Mouse (Mus musculus) myocyte (in vitro differentiated cells): ENCODE results near the gene Add1.

ENCODE experiments used
- CEBPB ChIP-seq: IDR thresholded peaks from 2 replicates; pipeline ENCODE4 v1.6.1; 2011; ENCODE audit warnings: mild to moderate bottlenecking, moderate library complexity; ENCODE audit not compliant: poor library complexity, insufficient read depth, severe bottlenecking
- E2F4 ChIP-seq: IDR thresholded peaks from one replicate; pipeline ENCODE4 v1.6.1; 2011; ENCODE audit warnings: mild to moderate bottlenecking, control low read depth, moderate library complexity; ENCODE audit not compliant: insufficient read depth
- MAX ChIP-seq: IDR thresholded peaks from one replicate; pipeline ENCODE4 v1.6.1; 2011; ENCODE audit warnings: low read depth, mild to moderate bottlenecking, control low read depth
- MYOD1 ChIP-seq, 3 experiments: IDR thresholded peaks; one replicate each; pipeline ENCODE4 v1.6.1; 2011; ENCODE audit warnings: control low read depth in 2 of 3, low read depth in 2 of 3, mild to moderate bottlenecking in 2 of 3, moderate library complexity in 1 of 3; ENCODE audit not compliant: insufficient read length in 2 of 3, control insufficient read depth in 1 of 3
- MYOG ChIP-seq, 3 experiments: IDR thresholded peaks; one replicate each; pipeline ENCODE4 v1.6.1; 2011; ENCODE audit warnings: control low read depth in 2 of 3, low read depth in 2 of 3, mild to moderate bottlenecking in 2 of 3; ENCODE audit not compliant: insufficient read length in 2 of 3, control insufficient read depth in 1 of 3, insufficient read depth in 1 of 3
- POLR2A ChIP-seq: IDR thresholded peaks from one replicate; pipeline ENCODE4 v1.6.1; 2011; ENCODE audit warnings: low read depth, mild to moderate bottlenecking, control low read depth, moderate library complexity; ENCODE audit not compliant: insufficient read length
- POLR2AphosphoS2 ChIP-seq: IDR thresholded peaks from one replicate; pipeline ENCODE4 v1.6.1; 2011; ENCODE audit warnings: low read depth, control low read depth; ENCODE audit not compliant: insufficient read length
- REST ChIP-seq: IDR thresholded peaks from one replicate; pipeline ENCODE4 v1.6.1; 2011; ENCODE audit warnings: mild to moderate bottlenecking, control low read depth, moderate library complexity; ENCODE audit not compliant: insufficient read depth, insufficient read length
- SRF ChIP-seq: IDR thresholded peaks from one replicate; pipeline ENCODE4 v1.6.1; 2011; ENCODE audit warnings: low read depth; ENCODE audit not compliant: control insufficient read depth, insufficient read length
- TCF12 ChIP-seq: IDR thresholded peaks from one replicate; pipeline ENCODE4 v1.6.1; 2011; ENCODE audit warnings: mild to moderate bottlenecking, control low read depth; ENCODE audit not compliant: poor library complexity, insufficient read depth, severe bottlenecking
- TCF3 ChIP-seq: IDR thresholded peaks from one replicate; pipeline ENCODE4 v1.6.1; 2011; ENCODE audit warnings: low read depth, control low read depth; ENCODE audit not compliant: insufficient read length
- USF1 ChIP-seq: IDR thresholded peaks from one replicate; pipeline ENCODE4 v1.6.1; 2011; ENCODE audit warnings: low read depth, mild to moderate bottlenecking, control low read depth, moderate library complexity

DNA sequence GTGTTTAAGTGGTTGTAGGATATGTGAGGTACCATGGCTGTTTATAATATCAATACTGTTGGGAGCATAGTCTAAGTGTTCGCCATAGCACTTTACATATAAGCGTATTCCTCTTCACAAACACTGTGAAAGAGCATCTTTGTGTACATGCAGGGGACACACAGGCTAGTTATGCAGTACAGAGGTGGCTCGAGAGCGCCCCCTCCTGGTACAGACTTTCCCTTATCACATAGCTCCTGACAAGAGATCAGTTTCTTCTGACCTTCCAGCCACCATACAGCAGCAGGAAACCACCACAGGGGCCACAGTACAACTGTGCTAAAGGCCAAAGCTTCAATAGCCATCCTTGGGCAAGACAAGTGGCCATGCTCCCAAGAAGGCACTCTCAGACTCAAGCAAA is 74.1 kb downstream of the Add1 start:
- TF ChIP-seq POLR2A: no peak
- TF ChIP-seq MYOG (IDR thresholded peaks at IDR 0.05; ENCODE audit: control insufficient read depth in 1 of 3, insufficient read depth in 1 of 3, insufficient read length in 2 of 3, low read depth in 2 of 3): no peak
- no peak for TF ChIP-seq POLR2AphosphoS2
- no peak for TF ChIP-seq CEBPB
- no peak for TF ChIP-seq MAX
- TF ChIP-seq E2F4: no peak
- TF ChIP-seq MYOD1 (IDR thresholded peaks at IDR 0.05; ENCODE audit: control insufficient read depth in 1 of 3, insufficient read length in 2 of 3, low read depth in 2 of 3): no peak
- no peak for TF ChIP-seq TCF12
- TF ChIP-seq USF1: no peak
- no peak for TF ChIP-seq SRF
- no peak for TF ChIP-seq TCF3
- no peak for TF ChIP-seq REST
